Mouse (Mus musculus): ENCODE results near the gene Setd6. TPM values are rescaled to one million over a fixed set of nuclear protein-coding genes. Genes with fewer than 3 reads are reported as not detected.
A peak's percentile ranks its signal among the peaks of the same experiment; 100 is the strongest.

The Setd6 gene
- total RNA-seq (2015; ENCODE audit: low replicate concordance) (6.8 and 8.8 TPM in 2 replicates), total RNA-seq (2017; ENCODE audit: low replicate concordance) (16.6 and 17.5 TPM in 2 replicates)

- peak; percentile 86 for ATAC-seq (replicated peaks; ENCODE audit: low FRiP score, poor library complexity, severe bottlenecking)
Measured at GRCm38 (mm10) chr8:95715676-95716531, at the start of gene Setd6. TSS of gene Setd6 (plus strand) at chr8:95715881.

GRCm38 (mm10) chr8:95668163-95668958 is 47.3 kb upstream of the Setd6 start:
- ATAC-seq (replicated peaks; ENCODE audit: low FRiP score, poor library complexity, severe bottlenecking), result no peak

- no peak for ATAC-seq (replicated peaks; ENCODE audit: low FRiP score, poor library complexity, severe bottlenecking)
Measured at GRCm38 (mm10) chr8:95669967-95670366, 45.7 kb upstream of the Setd6 start.

GRCm38 (mm10) chr8:95671861-95672260 is 43.8 kb upstream of the Setd6 start:
- ATAC-seq (replicated peaks; ENCODE audit: low FRiP score, poor library complexity, severe bottlenecking), result no peak

DNA sequence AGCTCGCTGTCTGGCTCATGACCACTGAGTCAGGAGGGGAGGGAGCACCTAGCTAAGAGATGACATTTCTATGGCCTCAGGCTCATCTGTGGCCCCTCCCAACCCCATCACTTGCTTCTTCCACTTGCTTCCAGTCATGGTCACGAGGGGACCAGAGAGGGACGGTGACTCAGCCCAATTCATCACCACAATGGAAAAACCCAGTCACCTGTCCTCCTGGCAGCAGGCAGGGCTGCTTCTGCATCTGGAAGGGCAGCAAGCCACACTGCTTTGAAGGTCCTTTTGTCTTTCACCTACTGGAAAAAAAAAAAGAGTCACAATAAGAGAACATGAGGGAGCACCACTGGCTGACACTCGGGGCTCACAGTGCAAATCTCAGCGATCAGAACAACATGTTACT is 42.9 kb upstream of the Setd6 start:
- ATAC-seq (replicated peaks; ENCODE audit: low FRiP score, poor library complexity, severe bottlenecking), result no peak

GRCm38 (mm10) chr8:95676631-95677030 is 39.0 kb upstream of the Setd6 start, which contains the start of gene Ndrg4:
TSS of gene Ndrg4 (plus strand) at chr8:95676980.
- no peak for ATAC-seq (replicated peaks; ENCODE audit: low FRiP score, poor library complexity, severe bottlenecking)

DNA sequence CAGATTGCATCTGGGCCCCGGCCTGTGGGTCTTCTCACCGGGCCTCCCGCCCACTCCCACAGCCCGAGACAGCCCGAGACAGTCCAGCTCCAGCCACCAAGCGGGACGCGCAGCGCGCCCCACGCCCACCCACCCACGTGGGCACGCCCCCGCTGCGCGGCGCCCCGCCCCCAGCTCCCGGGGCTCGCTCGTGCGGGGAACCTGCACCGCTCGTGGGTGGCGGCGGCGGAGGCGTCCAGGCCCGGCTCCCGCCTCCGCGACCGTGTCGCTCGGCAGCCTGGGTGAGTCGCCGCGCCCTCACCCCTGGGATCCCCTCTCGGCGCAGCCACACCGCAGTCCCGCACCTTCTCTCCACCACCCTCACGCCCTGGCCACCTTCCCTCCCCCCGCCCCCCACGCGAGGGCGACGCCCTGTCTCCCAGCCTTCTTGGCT is 38.1 kb upstream of the Setd6 start:
- no peak for ATAC-seq (replicated peaks; ENCODE audit: low FRiP score, poor library complexity, severe bottlenecking)

GRCm38 (mm10) chr8:95678024-95678611 is 37.6 kb upstream of the Setd6 start:
- ATAC-seq (replicated peaks; ENCODE audit: low FRiP score, poor library complexity, severe bottlenecking), result no peak

DNA sequence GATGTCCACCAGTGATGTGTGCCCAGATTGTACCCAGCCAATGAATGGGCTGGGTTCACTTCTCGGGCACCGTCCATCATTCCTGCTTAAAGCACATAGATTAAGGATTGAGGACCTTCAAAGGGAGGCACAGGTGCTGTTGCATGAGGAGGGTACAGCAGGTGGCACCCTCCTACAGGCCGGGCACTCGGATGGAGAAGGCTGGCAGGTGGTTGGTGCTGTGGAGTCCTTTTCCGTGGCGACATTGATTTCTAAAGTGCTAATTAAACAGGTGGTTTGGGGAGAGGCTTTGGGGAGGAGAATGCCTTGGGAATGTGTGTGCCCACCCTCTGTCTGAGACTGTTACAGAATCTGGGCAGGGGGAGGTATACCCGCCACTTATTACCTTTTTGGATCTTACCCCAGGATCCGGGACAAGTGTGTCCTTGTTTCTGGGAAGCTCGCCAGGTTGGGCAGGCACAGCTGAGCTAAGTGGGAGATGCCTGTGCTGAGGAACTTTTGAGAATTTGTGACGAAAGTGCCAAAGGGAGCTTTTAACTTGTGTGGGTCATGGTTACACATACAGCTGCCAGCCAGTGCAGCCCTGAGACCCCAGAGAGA is 27.5 kb upstream of the Setd6 start:
- ATAC-seq (replicated peaks; ENCODE audit: low FRiP score, poor library complexity, severe bottlenecking), result no peak

- no peak for ATAC-seq (replicated peaks; ENCODE audit: low FRiP score, poor library complexity, severe bottlenecking)
Measured at GRCm38 (mm10) chr8:95690929-95691541, 24.6 kb upstream of the Setd6 start.

DNA sequence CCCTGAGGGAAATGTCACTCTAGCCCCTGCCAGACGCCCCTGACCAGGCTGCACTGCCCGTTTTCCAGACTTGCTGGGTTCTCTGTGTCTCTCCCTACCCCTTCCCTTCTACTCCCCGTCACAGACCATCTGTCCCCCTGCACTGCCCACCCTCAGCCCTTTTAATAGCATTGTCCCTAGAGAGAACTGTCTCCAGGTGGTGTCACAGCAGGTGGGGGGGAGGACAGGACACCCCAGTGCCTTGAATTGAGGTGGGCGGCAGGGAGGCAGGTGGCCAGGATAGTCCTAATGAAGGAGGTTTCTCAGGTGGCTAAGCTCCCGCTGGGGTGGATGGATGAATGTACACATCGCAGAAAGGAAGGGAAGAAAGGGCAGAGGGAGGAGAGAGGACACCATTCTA is 21.1 kb upstream of the Setd6 start:
- no peak for ATAC-seq (replicated peaks; ENCODE audit: low FRiP score, poor library complexity, severe bottlenecking)

DNA sequence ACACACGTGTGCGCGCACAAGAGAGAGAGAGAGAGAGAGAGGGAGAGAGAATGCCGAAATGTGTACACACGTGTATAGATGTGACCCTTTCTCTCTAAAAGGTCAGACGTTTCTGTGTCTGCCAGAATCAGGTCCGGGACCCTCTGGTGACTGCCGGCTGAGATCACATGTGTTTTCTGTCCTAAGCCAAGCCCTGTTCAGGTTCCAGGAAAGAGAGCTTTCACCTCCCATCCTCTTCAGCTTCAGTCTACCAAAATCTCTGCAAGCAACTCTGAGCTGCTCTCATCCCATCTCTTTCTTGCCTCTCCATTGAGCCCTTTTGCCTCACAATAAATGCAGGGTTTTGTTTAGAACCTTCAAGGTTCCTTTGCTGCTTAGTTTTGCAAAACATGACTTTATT is 19.0 kb upstream of the Setd6 start:
- no peak for ATAC-seq (replicated peaks; ENCODE audit: low FRiP score, poor library complexity, severe bottlenecking)

DNA sequence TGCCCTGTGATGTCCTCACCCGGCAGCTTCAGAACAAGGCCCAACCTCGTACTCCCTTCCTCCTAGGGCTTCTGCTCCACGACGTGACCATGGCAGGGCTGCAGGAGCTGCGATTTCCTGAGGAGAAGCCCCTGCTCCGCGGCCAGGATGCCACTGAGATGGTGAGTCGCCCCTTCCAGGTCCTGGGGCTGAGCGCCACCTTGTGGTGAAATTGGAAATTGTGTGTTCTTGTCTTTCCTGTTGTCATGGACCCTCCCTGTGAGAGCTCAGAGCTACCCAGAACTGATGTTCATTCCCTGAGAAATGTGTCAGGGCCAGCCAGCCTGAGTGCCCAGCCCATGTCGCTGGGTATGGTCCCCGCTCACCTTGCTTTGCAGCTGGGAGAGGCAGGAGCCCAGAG is 18.6 kb upstream of the Setd6 start:
- ATAC-seq (replicated peaks; ENCODE audit: low FRiP score, poor library complexity, severe bottlenecking), result peak; percentile 53; the same call in 1 of the 2 replicates

DNA sequence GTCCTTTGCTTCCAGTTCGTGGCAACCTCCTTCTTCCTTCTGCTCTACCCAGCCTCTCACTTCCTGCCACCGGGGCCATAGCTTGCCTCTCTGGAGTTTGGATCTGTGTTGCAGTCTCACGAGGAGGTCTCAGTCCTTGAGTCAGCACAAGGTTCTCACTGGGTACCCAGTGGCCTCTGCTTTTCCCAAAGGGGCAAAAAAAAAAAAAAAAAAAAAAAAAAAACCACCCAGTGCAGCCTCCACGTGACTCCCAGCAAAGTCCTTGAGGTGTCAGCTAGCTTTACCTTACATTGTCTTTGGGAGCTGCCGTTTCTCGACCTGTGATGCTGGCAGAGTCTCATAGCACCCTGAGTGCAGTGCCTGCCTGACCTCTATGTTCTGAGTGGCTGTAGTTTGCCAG is 17.5 kb upstream of the Setd6 start:
- no peak for ATAC-seq (replicated peaks; ENCODE audit: low FRiP score, poor library complexity, severe bottlenecking)

- no peak for ATAC-seq (replicated peaks; ENCODE audit: low FRiP score, poor library complexity, severe bottlenecking)
Measured at GRCm38 (mm10) chr8:95700282-95700681, 15.4 kb upstream of the Setd6 start.

DNA sequence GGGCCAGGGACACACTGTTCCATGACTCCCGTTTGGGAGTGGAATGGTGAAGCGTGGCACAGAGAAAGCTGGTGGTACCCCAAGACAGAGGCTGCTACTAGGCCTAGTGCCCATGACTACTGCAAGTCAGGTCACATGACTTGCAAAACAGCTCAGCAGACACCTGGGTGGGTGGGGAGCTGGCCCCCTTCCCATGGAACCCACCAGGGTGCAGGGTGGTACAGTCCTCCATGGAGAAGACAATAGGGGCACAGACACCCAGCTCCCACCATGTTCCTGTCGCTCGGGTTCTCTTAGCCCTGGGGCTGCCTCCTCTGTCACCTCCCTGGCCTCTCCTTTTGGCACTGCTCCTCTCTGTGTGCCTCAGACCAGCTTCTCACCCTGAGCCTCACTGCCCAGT is 13.9 kb upstream of the Setd6 start:
- ATAC-seq (replicated peaks; ENCODE audit: low FRiP score, poor library complexity, severe bottlenecking), result no peak

- no peak for ATAC-seq (replicated peaks; ENCODE audit: low FRiP score, poor library complexity, severe bottlenecking)
Measured at GRCm38 (mm10) chr8:95702480-95703446, 12.9 kb upstream of the Setd6 start.

DNA sequence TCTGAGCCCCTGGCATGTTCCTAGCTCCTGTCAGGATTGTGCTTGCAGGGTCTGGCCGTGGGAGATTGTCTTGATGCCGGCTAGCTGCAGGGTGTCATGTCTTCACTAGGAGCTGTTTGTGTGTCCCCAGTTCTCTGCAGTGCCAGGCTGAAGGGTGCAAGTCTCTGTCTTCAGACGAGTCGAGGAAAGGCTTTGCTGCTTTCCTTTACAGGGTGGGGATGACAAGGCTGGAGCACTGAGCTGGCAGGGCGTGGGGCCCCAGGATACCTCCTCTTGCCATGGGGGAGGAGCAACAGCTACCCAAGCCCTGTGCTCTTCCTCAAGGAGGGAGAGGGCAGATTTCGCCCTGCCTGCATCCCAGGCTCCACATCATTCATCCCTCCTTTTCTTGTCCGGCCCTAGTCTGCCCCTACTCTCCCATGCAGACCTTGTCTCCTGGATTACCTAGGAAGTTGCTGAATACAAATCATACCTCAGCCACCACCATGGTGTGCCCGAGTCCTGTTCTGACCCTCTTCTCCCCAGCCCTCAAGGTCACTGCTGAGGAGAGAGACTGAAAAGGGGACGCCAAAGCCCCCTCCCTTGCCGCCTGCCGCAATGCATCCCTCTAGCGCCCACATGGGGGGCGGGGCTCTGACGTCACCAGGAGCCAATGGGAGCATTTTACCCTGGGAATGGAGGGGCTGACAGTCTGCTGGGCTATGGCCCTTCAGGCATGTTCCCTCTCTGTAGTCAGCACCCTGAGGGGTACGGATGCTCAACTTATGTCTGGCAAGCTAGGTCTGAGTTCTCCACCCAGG is 12.0 kb upstream of the Setd6 start:
- no peak for ATAC-seq (replicated peaks; ENCODE audit: low FRiP score, poor library complexity, severe bottlenecking)
